Mouse (Mus musculus): ENCODE data around the gene Erfe. TPM values are rescaled to one million over a fixed set of nuclear protein-coding genes. Genes with fewer than 3 reads are reported as not detected.

Gene Erfe
- 1 to 10 TPM in 1 of 4 experiments, under 1 TPM in 2, not detected in 1; 0.32 to 2.1 (median 0.63) TPM for total RNA-seq (2022)

DNA sequence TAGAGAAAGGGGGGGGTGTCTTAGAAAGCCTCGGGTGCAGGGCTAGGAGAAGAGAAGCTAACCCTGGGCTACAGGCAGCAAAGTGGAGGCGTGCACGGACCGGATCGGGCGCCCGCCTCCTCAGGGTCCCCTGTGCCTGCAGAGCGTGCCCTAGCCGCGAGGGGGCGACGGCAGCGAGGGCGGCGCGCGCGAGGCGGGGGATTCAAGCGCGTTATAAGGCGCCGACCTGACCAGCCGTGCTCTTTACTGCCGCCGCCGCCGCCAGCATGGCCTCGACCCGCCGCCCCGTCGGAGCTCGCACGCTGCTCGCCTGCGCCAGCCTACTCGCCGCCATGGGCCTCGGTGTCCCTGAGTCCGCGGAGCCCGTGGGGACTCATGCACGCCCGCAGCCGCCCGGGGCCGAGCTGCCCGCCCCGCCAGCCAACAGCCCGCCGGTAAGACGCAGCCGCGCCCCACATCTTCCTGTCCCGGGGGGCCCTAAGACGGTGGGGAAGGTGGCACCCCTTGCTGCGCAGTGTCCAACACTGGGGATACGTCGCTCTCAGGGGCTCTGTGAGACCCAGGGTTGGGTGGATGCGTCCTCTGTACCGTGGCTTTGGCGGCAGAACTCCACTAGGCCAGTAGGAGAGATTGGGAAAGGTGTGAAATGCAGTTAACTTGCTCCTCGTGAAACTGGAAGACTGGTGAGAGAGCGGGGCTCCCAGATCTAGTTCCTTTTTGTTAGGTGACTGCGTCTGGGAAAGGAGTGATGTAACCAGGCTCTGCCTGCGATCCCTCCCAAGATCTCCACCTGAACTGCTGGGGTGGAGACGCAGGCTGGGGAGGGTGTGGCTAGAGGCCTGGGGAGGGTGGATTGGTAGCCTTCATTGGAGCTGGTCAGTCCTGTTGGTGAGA is at the start of gene Erfe:
Gene Erfe (plus strand): TSS at position 216 of the 894 bp plus-strand sequence.
- peak; percentile 40 to 50 for DNase-seq (ENCODE audit: low spot score in 2 of 2)

DNA sequence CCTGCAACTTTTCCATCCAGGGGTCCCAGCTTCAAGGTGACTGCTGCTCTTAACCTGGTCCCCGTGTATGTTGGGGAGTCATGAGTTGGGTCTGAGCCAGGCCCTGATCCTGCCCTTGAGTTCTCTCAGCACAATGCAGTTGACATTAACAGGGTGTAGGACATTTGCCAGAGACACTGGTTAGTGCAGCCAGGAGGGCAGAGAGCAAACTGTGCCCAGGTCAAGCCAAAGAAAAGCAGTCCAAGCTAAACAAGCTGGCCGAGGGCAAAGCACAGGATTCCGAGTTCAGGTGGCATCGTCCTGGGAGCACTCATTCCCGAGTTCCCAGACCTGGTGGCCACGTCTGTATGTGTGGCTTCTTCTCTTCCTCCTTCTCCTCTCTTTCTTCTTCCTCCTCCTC is 48.6 kb upstream of the Erfe start:
- no peak for DNase-seq (ENCODE audit: low spot score in 2 of 2)

DNA sequence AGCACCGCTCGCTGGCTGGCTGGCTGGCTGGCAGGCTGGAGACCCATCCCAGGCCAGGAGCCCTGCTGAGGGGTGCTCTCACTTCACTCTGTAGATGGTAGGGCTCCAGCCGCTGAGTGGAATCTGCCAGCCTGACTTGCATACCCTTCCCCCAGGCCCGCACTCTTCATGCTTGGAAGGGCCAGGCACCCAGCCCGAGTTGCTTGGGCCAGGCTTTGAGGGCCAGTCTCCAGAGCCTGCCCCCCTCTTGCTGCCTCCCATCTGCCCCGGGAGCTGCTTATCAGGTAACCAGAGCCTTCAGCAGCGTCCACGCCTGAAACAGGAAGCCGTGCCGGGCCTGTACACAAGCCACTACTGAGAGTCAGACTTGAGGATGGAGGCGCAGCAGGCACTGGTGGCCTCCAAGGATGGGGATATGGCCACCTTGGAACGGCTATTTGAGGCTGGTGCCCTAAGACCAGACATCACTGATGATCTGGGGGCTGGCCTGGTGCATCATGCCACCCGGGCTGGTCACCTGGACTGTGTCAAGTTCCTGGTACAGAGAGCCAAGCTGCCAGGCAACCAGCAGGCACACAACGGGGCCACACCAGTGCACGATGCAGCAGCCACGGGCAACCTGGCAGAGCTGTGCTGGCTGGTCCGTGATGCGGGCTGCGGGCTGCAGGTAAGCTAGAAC is 44.3 kb upstream of the Erfe start, which contains the start of gene Espnl:
Gene Espnl (plus strand): TSS at position 316 of the 679 bp plus-strand sequence.
- DNase-seq (ENCODE audit: low spot score in 2 of 2), result no peak

DNA sequence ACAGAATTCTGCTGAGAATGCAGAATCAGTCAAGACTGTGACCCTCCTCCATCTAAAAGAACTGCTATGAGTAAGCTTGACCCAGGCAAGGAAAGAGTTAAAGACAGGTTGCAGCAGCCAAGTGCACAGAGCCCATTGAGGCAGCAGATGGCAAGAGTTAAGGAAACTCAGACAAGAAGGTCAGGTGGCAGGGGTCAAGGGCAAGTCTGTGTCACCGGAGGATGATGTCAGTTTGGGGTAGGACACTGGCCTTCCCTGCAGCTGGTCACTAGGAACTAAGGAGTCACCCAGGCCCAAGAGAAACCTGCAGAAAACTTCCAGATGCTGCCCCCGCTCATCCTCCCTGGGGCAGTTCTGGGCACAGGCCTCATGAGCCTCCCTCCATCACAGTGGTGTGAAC is 41.6 kb upstream of the Erfe start:
- DNase-seq (ENCODE audit: low spot score in 2 of 2), result no peak

DNA sequence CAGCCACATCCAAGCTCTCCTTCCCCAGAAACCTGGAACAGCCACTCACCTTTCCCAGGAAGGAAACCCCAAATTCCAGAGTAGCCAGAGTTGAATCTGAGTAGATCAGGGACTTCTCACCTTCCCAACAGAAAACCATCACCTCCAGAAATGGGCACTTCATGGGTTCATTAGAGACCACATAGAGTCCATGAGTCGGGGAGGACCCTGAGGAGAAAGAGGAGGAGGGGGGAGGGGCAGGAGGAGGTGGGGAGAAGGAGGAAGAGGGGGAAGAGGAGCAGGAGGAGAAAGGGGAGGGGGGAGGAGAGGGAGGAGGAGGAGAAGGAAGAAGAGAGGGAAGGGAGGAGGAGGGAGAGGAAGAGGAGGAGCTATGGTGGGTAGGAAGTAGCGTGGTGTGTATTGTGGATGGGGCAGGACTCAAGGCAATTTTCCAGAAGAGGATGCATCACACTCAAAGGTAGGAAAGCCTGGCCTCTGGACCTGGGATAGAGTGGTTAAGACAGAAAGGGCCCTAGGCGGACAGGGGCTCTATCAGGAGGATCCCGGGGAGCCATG is 40.7 kb upstream of the Erfe start:
- DNase-seq (ENCODE audit: low spot score in 2 of 2), result no peak

DNA sequence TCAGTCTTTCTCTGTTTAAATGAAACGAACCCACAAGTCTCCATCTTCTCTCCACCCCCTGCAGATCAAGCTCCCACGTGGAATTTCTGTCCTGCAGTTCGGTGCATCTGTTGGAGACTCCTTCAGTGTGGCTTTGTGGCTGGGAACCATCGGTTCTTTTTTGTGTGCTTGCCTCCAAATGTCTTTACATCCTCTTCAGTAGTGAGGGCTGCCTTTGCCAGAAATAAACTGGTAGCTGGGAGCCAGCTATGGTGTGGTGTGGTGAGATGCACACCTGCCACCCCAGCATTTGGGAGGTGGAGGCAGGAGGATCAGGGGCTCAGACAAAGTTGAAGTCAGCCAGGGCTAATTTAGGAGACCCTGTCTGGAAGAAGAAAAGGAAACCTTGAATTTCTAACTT is 34.1 kb upstream of the Erfe start:
- no peak for DNase-seq (ENCODE audit: low spot score in 2 of 2)

DNA sequence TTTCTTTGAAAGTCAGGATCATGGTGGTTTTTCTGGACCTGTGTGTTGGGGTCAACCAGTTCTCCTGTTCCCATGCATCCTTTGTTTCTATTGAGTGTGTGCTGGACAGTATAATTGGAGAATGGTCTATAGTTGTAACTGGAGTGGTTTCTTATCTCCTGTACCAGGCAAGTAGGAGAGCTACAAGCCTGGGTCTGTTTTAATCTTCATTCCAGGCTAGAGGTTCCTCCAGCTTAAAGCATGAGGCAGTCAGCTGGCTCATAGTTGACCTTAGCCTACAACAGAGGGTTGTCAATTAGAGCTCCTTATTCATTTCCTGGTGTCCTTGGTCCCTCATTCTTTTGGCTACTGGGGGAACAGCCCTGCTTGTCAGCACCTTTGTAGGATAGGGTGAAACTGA is 32.6 kb upstream of the Erfe start:
- DNase-seq (ENCODE audit: low spot score in 2 of 2), result no peak

DNA sequence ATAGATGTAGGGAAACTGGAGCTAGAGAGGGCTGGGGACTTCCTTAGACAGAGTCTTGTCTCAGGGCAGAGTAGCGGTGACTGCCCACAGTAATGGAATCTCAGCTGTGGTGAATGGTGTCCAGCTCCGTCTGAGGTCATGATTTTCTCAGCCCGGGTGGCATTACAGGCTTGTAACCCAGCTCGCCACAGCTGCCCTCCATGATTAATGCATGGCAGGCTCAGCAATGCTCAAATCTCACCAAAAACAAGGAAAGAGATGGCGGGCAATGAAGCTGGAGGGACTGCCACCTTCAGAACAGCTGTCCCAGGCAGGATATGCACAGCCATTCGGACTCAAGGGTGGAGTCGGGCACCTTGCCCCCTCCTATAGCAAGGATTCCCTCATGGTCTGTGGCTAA is 28.9 kb upstream of the Erfe start:
- DNase-seq (ENCODE audit: low spot score in 2 of 2), result no peak

DNA sequence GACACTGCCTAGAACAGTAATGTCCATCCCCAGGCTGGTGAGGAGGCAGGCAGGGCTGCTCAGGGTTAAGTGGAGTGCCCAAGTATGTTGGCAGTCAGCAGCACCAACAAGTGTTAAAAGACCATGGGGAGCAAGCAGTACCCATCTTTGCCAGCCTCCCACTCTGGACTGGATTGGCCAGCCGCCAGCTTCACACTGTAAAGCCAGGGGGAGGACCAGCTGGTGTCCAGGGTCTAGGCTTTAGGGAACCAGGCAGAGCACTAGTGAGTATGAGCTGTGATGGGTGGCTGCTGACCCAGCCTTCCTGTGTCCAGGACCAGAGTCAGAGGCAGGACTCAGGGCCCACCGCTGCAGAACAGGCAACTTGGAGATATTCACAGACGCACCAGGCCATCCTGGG is 22.2 kb upstream of the Erfe start:
- no peak for DNase-seq (ENCODE audit: low spot score in 2 of 2)

DNA sequence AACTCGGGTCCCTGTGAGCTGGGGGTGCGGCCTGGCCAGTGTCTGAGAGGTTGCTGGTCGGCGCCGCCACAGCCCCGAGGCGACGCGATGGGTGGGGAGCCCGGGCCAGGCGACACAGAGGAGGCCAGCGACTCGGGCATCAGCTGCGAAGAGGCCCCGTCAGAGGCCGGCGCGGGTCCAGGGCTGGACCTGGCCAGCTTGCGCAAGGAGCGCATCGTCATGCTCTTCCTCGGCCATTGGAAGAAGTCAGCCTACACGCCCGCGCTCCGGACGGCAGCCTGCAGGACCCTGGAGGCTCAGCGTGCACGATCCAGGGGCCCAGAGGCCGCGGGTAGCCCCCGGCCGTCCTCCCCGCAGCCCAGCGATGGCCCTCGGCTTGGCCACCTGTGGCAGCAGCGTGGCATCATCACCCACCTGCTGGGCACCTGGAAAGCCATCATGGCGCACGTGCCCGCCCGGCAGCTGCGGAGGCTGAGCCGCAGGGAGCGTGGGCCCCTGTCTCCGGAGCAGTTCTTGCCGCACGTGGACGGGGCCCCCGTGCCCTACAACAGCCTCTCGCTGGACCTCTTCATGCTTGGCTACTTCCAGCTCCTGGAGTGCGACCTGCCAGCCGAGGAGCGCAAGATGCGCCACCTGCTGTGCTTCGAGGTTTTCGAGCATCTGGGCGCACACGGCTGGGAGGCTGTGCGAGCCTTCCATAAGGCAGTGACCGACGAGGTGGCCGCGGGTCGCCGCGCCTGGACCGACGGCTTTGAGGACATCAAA is 21.1 kb upstream of the Erfe start:
- DNase-seq (ENCODE audit: low spot score in 2 of 2), result no peak

DNA sequence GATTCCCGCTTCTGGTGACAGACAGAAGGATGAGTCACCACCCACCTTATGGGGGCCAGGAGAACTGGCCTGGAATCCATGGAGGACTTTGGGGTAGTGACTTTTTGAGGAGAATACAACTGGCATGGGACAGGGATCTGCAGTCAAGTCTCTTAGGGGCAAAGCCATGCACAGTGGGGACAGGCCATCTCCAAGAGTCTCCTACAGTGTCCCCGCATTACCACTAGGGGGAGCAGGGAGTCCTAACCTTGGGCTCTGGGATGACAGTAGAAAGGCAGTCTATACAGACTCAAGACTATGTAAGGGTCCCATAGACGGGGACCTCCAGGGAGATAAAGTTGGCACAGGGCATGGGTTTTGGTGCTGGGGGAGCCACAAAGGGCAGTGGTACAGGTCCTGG is 19.3 kb upstream of the Erfe start:
- DNase-seq (ENCODE audit: low spot score in 2 of 2), result peak; percentile 40 to 47

DNA sequence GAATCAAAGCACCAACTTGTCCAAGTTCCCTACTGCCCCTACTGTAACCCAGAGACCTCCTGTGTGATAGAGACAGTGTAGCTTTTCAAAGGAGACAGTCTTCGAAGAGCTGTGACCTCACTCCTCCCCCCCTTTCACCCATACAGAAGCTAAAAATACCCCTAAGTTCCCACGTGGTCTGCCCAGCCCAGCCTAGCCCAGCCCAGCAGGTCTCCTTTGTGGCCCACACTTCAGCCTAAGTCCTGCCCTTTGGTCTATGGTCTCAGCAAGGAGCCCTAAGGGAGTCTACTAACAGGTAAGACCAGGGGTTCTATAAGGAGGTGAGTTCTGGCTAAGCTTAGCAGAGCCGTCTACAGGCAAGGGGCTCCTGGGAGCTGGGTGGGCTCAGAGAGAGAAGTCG is 15.4 kb upstream of the Erfe start, which contains the start of gene Klhl30:
Gene Klhl30 (plus strand): TSS at position 176 of the 400 bp plus-strand sequence.
- peak in 1 of 2 experiments; percentile 39 for DNase-seq (ENCODE audit: low spot score in 2 of 2)

DNA sequence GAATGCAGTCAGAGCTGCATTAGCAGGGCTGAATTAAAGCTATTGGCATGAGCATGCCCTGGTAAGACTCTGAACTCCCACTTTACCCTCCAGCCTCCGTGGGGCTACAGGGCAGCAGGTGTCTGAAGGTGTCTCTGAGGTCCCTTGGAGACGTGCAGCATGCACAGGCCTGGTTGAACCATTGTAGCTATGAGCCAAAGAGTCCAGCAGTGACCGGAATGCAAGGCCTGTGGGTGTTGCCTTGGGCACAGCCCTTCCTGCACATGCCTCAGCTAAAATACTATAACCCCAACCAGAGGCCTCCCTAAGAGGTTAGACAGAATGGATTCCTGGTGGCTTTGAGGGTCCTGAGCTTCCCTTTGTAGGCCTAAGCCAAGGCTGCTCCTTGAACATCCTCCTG is 15.0 kb upstream of the Erfe start:
- DNase-seq (ENCODE audit: low spot score in 2 of 2), result no peak

DNA sequence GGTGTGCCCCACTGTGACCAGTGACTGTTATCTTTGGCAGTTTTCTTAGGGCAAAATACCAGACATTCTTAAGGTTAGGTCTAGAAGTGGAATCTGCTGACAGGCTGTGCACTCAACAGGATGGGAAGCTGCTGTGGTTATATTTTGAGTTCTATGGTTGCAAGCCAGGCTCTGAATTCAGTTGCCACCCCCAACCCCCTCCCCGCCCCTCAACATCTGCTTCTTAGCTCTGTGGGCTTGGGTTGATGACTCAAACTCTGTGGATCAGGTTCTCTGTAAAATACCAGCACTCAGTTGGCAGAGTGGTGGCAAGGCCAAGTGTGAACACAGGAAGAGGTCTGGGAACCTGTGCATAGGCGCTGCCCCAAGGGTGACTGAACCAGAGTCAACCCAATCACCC is 14.0 kb upstream of the Erfe start:
- DNase-seq (ENCODE audit: low spot score in 2 of 2), result no peak

DNA sequence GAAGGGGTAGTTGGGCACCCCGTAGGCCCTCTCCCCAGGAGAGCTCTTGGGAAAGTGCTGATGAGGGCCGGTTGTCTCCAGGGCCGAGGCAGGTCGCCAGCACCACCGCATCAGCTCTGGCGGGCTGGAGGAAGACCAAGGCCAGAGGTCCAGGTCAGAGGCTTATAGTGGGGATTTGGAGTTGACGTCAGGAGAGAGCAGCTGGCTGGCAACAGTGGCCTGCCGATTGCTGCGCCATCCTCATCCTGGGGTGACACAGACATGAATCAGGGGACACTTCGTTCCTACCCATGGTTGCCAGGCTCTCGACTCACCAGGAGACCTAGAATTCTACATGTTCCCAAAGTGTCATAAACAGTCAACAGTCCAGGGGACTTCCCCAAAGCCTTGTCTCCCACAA is 10.1 kb upstream of the Erfe start:
- DNase-seq (ENCODE audit: low spot score in 2 of 2), result no peak

DNA sequence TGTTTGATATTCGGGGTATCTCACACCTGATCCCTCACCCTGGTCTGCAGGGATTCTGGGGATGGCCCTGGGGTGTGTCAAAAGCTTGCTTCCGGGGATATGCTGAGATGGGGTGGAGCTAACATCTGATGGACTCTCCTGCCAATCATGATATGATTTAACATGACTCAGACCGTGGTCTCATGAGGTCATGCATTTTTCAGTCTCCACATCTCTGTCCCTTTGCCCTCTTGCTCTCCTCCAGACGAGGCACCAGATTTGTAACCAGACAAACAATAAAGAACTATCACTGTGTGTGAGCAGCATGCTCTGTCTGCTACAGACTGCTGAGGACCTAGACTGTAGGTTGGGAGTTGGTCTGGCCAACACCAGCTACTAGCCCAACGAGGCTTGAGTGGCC is 4.1 kb upstream of the Erfe start:
- DNase-seq (ENCODE audit: low spot score in 2 of 2), result no peak

DNA sequence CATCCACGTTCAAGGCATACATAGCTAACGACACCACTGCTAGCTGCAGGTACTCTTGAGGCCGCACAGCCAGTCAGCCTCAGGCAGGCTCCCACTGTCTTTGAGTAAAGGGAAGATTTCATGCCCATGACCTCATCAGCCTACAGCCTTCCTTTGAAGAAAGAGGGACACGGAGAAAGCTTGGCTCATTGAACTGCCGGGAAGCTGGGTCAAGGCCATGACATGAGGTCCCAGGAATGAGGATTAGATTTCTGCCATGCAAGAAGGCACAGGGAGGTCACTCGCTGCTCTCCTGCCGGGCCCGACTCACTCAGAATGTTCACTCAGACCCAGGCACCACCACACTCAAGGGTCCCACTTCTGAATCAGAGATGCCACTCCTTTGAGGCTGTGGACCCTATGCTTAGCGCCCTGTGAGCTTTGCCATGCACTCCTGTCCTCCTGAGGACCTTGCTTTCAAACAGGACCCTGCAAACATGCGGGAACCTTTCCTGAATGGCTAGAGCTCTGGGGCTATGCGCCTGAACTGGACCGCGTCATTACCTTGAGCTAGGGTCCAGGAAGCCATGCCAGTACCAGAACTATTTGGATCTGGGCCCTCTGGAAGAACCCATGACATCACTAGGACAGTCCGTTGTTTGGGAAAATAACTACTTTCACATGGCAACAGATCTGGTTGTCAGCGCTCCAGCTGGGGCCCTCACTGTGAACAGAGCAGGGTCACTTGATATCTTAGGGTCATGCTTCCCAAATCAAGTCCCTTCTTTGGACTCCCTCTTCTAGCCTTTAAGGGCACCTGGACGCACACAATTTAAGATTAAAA is 1.2 kb upstream of the Erfe start:
- DNase-seq (ENCODE audit: low spot score in 2 of 2), result no peak

DNA sequence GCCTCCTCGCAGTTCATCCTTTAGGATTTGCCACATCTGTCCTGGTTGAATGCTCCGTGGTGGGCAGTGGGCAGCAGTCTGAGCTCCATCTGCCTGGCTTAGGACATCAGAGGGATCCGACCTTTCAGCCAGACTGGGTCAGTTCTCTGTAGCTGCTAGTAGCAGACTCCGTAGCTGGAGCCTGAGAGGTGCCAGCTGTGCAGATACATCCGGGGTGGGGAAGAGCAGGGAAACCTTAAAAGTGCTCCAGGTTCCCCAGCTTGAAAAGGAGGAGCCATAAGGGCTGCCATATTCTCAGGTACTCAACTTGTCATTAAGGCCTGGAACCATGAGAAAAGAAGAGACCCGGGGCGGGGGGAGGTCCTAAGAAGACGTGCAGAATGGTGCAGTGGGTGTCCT is 415 bp upstream of the Erfe start:
- DNase-seq (ENCODE audit: low spot score in 2 of 2), result no peak

DNA sequence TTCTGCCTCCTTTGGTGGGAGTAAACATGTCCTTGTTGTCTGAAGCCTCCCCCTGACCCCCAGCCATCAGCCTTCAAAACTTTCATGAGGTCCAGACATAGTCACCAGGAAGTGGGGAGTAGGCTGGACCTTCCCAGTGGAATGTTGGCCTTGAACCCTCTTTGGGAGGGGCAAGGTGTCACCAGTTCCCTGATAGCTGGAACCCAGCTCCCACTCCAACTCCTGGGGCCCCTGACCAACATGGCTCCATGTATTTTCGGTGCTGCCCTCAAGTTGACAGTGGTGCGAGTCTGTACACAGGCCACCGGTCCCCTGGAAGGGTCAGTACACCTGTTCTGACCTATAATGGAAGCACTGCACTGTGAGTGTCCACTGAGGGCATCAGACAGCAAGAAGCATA is 1.1 kb downstream of the Erfe start:
- no peak for DNase-seq (ENCODE audit: low spot score in 2 of 2)

DNA sequence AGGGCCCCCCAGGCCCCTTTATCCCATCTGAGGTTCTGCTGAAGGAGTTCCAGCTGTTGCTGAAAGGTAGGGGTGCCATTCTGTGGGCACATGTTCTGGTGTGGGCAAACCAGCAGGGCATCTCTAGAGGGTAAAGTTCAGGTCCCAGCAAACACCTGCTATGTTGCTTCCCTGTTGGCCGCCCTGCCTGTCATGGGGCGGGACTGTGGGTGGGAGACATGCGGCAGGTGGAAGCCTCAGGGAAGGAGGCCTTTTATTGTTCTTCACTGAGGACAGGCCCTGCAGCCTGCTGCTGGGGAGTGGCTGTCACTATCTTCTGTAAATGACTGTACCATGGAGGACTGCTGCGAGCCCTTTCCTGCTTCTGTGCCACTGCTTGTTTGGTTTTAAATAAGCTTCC is 3.2 kb downstream of the Erfe start:
- no peak for DNase-seq (ENCODE audit: low spot score in 2 of 2)

DNA sequence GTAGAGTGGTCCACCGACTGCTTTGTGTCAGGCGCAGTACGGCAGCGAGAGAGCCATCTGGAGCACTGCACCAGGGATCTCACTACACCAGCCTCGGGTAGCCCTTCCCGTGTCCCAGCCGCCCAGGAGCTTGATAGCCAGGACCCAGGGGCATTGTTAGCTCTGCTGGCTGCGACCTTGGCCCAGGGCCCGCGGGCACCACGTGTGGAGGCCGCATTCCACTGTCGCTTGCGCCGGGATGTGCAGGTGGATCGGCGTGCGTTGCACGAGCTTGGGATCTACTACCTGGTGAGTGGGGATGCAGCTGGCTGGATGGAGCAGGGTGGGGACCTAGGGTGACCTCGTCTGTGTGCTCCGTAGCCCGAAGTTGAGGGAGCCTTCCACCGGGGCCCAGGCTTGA is 3.8 kb downstream of the Erfe start:
- DNase-seq (ENCODE audit: low spot score in 2 of 2), result no peak
